Mouse (Mus musculus): ENCODE measurements around the gene Ksr1. TPM values are rescaled to one million over a fixed set of nuclear protein-coding genes. Genes with fewer than 3 reads are reported as not detected.

Ksr1 gene
- total and polyA plus RNA-seq, 3 experiments = 22.5 to 73.1 (median 61.2) TPM

GRCm38 (mm10) chr11:79030570-79031451, 115.4 kb downstream of the Ksr1 start:
- dilution Hi-C loops (cut with MboI; ENCODE audit: extremely low pct_ligation_motif_present, extremely low pct_unique_long_range_greater_than_20kb, low sequenced_read_pairs) = no loop called here
- H3K36me3 ChIP-seq (replicated peaks in 1 of 2; ENCODE audit: control insufficient read depth in 1 of 2, insufficient read depth in 1 of 2, low read length in 1 of 2) = peaks cover 87 to 98% of the 10 kb centered on the region in 2 experiments

GRCm38 (mm10) chr11:79023751-79024150, 122.5 kb downstream of the Ksr1 start:
- in situ Hi-C loops (cut with MboI; ENCODE audit: low pct_ligation_motif_present, low pct_unique_long_range_greater_than_20kb, low sequenced_read_pairs) = no loop called here
- dilution Hi-C loops (cut with MboI; ENCODE audit: extremely low pct_ligation_motif_present, extremely low pct_unique_long_range_greater_than_20kb, low sequenced_read_pairs) = no loop called here
- DNase-seq (ENCODE audit: extremely low read depth) = no peak
- H3K4me1 ChIP-seq (ENCODE audit: control insufficient read depth in 1 of 2, insufficient read depth in 2 of 2) = peaks cover 0 to 30% of the 10 kb centered on the region in 2 experiments; a peak in 2 of 4 replicates
- no peaks in the 10 kb centered on the region for H3K79me2 ChIP-seq (replicated peaks; ENCODE audit: control insufficient read depth, extremely low read depth, insufficient read depth, poor library complexity, severe bottlenecking)
- H3K4me2 ChIP-seq (ENCODE audit: insufficient read depth, low read depth, poor library complexity, severe bottlenecking) = no peak overlapping the region
- TF ChIP-seq USF2 (conservative IDR thresholded peaks at IDR 0.05; ENCODE audit: low read depth, low read length) (no peak), ETS1 (conservative IDR thresholded peaks at IDR 0.05; ENCODE audit: low read depth, low read length) (no peak), CHD1 (IDR thresholded peaks at IDR 0.05; ENCODE audit: low read depth, low read length) (no peak), PAX5 (IDR thresholded peaks at IDR 0.05; ENCODE audit: low read length) (no peak), CHD2 (IDR thresholded peaks at IDR 0.05; ENCODE audit: low read length) (no peak), JUND (conservative IDR thresholded peaks at IDR 0.05; ENCODE audit: low read depth, low read length) (no peak), ZNF384 (IDR thresholded peaks at IDR 0.05; ENCODE audit: low read depth, low read length) (no peak), JUN (IDR thresholded peaks at IDR 0.05; ENCODE audit: insufficient read depth, low read depth, low read length) (no peak), POLR2A (IDR thresholded peaks at IDR 0.05; ENCODE audit: low read depth, low read length) (no peak)
- no peaks in the 10 kb centered on the region for H3K27me3 ChIP-seq (replicated peaks)
- no peak overlapping the region for H3K9ac ChIP-seq (ENCODE audit: insufficient read depth, low read depth)
- H3K27ac ChIP-seq (ENCODE audit: insufficient read depth, low read depth) = no peak overlapping the region
- peaks cover 88 to 97% of the 10 kb centered on the region in 2 experiments for H3K36me3 ChIP-seq (replicated peaks in 1 of 2; ENCODE audit: control insufficient read depth in 1 of 2, insufficient read depth in 1 of 2, low read length in 1 of 2)
- H3K9me3 ChIP-seq (replicated peaks; ENCODE audit: low read length) = no peaks in the 10 kb centered on the region
- peak overlapping the region in 1 of 3 experiments; percentile 21 for H3K4me3 ChIP-seq (replicated peaks in 1 of 3; ENCODE audit: low read depth in 2 of 3, low read length in 2 of 3, poor library complexity in 1 of 3)

More at GRCm38 (mm10) chr11:79030570-79031451, 115.4 kb downstream of the Ksr1 start:
- peaks cover 6 to 44% of the 10 kb centered on the region in 2 experiments for H3K4me1 ChIP-seq (ENCODE audit: control insufficient read depth in 1 of 2, insufficient read depth in 2 of 2)
- H3K27ac ChIP-seq (ENCODE audit: insufficient read depth, low read depth) = no peak overlapping the region
- H3K79me2 ChIP-seq (replicated peaks; ENCODE audit: control insufficient read depth, extremely low read depth, insufficient read depth, poor library complexity, severe bottlenecking) = no peaks in the 10 kb centered on the region
- no peak overlapping the region for H3K4me3 ChIP-seq (replicated peaks in 1 of 3; ENCODE audit: low read depth in 2 of 3, low read length in 2 of 3, poor library complexity in 1 of 3)
- no peak overlapping the region for H3K4me2 ChIP-seq (ENCODE audit: insufficient read depth, low read depth, poor library complexity, severe bottlenecking)
- DNase-seq (ENCODE audit: extremely low read depth) = peak; percentile 80
- in situ Hi-C loops (cut with MboI; ENCODE audit: low pct_ligation_motif_present, low pct_unique_long_range_greater_than_20kb, low sequenced_read_pairs) = loop anchor here (5.0 kb wide), 2 partner anchors 51 to 181 kb away; no protein-coding TSS in a partner anchor
- TF ChIP-seq CTCF (conservative IDR thresholded peaks at IDR 0.05 in 1 of 2, IDR thresholded peaks at IDR 0.05 in 1 of 2; ENCODE audit: low read depth in 2 of 2, low read length in 2 of 2) (peak; percentile 97 to 98), CHD1 (IDR thresholded peaks at IDR 0.05; ENCODE audit: low read depth, low read length) (no peak), ELF1 (IDR thresholded peaks at IDR 0.05; ENCODE audit: low read depth, low read length) (0 out of 2 replicates have a peak, but pooled peaks have one; percentile 14), BHLHE40 (IDR thresholded peaks at IDR 0.05; ENCODE audit: low read depth, low read length) (peak; percentile 14; the same call in 1 of the 2 replicates), IRF4 (IDR thresholded peaks at IDR 0.05; ENCODE audit: low read depth, low read length) (peak; percentile 54; the same call in 1 of the 2 replicates), ZC3H11A (IDR thresholded peaks at IDR 0.05; ENCODE audit: low read depth, low read length) (peak; percentile 99), POLR2AphosphoS2 (IDR thresholded peaks at IDR 0.05; ENCODE audit: low read depth, low read length) (peak; percentile 33; the same call in 1 of the 2 replicates), MAX (IDR thresholded peaks at IDR 0.05; ENCODE audit: low read length) (no peak), SMC3 (IDR thresholded peaks at IDR 0.05; ENCODE audit: low read depth, low read length) (peak; percentile 99), NRF1 (IDR thresholded peaks at IDR 0.05; ENCODE audit: low read depth, low read length) (no peak), MEF2A (IDR thresholded peaks at IDR 0.05; ENCODE audit: borderline replicate concordance, low read depth, low read length) (peak; percentile 32; the same call in 1 of the 2 replicates), JUND (conservative IDR thresholded peaks at IDR 0.05; ENCODE audit: low read depth, low read length) (no peak), E2F4 (IDR thresholded peaks at IDR 0.05; ENCODE audit: insufficient replicate concordance, low read depth, low read length) (no peak), NELFE (IDR thresholded peaks at IDR 0.05; ENCODE audit: low read depth, low read length) (0 out of 2 replicates have a peak, but pooled peaks have one; percentile 32), RAD21 (IDR thresholded peaks at IDR 0.05; ENCODE audit: low read depth, low read length) (peak; percentile 99), POLR2A (IDR thresholded peaks at IDR 0.05; ENCODE audit: low read depth, low read length) (no peak), ETS1 (conservative IDR thresholded peaks at IDR 0.05; ENCODE audit: low read depth, low read length) (peak; percentile 21; the same call in 1 of the 2 replicates), KAT2A (IDR thresholded peaks at IDR 0.05; ENCODE audit: insufficient replicate concordance, low read length) (no peak), ZNF384 (IDR thresholded peaks at IDR 0.05; ENCODE audit: low read depth, low read length) (peak; percentile 87)
- no peak overlapping the region for H3K9ac ChIP-seq (ENCODE audit: insufficient read depth, low read depth)
- H3K9me3 ChIP-seq (replicated peaks; ENCODE audit: low read length) = no peaks in the 10 kb centered on the region
- H3K27me3 ChIP-seq (replicated peaks) = no peaks in the 10 kb centered on the region
